Mouse (Mus musculus): ENCODE measurements at regions not wholly inside any gene's neighbourhood (a gene's known extent, or its start where the extent isn't known, plus 50 kb on each side); places are given as distances from the start of the nearest gene placed in this dataset.

DNA sequence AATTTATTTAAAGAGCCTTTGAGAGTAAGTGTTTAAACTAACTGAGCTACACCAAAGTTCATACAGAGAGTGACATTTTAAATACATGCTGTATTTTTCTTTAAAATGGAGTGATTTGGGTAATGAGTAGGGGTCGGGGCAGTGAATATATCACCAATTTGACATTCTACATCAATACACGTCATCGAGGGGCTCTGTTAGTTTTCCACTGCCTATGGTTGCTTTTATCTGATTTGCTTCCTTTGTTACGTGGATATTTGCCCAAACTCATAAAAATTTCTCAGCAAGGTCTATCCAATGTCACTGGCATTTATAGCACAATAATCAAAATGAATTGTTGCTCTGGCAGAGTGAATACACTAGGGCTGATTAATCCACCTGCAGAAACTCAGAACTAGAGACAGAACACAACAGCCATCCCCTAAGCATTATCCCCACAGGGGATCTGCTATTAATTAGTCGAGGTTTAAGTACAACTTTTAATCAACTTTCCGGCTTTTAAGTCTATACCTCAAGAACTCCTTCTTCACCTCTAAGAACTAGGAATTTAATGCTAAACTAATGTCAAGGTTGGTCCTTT lies 400.1 kb upstream of the Sptlc3 start:
- DNase-seq (ENCODE audit: extremely low spot score in 1 of 2, low spot score in 1 of 2): no peak

DNA sequence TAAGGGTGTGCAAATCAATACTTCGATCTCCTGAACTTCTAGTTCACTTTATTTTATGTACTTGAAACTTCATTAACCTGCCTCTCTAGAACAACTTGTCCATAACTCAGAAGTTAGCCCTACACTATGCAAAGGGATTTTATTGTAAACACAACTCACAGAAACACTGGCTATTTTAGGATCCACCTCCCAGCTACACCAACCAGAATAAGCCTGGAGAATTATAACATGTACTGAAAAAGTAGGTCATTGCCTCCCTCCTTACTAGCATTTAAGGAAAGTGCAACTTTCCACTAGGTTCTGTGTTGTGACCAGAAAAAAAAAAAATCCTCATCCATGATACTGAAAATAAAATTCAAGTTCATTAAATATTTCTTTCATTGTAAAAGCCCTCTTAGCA lies 382.0 kb upstream of the Sptlc3 start:
- DNase-seq (ENCODE audit: extremely low spot score in 1 of 2, low spot score in 1 of 2): no peak

DNA sequence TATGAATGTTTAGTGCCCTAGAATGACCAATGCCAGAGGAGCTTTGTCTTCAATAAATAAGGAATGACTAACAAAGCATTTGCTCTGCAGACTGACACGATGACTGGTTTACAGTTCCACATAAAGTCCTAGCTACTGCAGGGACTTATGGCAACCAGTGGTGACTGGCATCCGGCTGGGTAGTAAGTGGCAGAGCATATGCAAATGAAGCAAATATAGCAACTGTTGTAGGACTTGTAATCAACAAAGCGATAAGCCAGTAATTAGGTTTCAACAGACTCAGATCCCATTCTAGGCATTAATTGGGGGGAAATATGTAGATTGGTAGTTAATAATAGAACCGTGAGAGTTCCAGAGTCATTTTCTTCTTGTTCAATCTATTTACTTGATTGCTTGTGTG lies 379.2 kb upstream of the Sptlc3 start:
- no peak for DNase-seq (ENCODE audit: extremely low spot score in 1 of 2, low spot score in 1 of 2)

DNA sequence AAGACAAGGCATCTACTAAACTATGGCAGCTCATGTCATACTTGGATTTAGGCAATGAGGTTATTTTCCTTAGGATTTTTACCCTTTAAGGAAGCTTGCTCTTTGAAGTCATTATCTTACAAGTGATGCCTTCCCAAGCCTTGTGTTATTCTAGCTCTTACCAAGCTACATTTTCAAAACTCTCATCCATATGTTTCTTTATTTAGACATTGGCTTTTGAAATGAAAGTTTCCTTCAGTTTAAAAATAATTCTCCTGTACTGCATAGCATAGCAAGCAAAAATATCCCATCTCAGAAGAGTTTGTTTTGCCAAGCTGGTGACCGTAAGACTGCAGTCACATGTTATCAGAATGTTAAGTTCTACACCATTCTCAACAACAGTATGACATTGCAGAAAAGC lies 372.8 kb upstream of the Sptlc3 start:
- no peak for DNase-seq (ENCODE audit: extremely low spot score in 1 of 2, low spot score in 1 of 2)

DNA sequence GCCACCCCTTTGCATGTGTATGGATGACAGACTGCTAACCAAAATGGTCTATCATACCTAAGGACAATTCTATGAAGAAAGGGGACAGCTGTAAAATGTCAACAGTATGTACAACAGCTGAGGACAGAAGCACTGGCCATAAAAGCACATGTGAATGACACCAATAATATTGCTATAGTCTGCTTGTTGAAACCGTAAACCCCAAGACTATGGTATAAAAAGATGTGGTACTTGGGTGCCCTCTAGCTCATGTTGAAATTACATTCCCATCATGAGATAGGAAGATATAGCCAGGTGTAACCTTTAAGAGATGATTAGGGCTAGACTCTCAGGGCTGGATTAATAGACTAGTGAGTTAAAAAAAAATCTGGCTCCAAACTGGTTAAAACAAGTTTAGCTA lies 361.6 kb upstream of the Sptlc3 start:
- no peak for DNase-seq (ENCODE audit: extremely low spot score in 1 of 2, low spot score in 1 of 2)

DNA sequence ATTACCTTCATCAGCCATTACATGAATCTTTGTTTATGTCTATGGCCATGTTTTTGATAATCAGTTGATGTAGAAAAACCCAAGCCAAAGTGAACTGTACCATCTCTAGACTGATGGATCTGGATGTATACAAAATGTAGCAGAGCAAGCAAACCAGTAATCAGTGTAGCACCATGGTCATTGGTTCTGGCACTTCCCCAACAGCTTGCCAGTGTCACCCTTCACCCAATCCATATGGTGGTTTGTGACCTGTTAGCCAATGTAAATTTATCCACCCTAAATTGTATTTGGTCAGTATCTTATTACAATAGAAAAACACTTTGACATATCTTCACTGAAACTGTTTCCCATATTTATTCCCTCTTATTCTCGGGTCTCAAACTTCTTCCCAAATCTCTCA lies 346.7 kb upstream of the Sptlc3 start:
- DNase-seq (ENCODE audit: extremely low spot score in 1 of 2, low spot score in 1 of 2): no peak

DNA sequence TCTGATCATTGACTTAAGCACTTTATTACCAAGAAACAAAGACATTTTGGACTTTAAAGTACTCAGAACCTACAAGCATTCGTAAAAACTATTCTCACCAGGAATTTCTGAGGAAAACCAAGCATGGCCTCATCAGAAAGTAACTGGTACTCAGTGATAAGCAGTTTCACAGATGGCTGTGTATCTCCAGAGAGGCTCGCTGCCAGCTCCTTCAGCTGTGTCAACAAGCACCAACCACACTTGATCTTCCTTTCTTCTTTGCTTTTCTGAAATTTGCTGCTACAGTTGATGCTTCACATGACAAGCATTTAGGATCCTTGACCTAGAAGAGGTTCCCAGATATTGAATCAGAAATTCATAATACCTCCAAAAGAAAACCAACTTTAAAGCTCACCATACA lies 314.1 kb upstream of the Sptlc3 start:
- no peak for DNase-seq (ENCODE audit: extremely low spot score in 1 of 2, low spot score in 1 of 2)

DNA sequence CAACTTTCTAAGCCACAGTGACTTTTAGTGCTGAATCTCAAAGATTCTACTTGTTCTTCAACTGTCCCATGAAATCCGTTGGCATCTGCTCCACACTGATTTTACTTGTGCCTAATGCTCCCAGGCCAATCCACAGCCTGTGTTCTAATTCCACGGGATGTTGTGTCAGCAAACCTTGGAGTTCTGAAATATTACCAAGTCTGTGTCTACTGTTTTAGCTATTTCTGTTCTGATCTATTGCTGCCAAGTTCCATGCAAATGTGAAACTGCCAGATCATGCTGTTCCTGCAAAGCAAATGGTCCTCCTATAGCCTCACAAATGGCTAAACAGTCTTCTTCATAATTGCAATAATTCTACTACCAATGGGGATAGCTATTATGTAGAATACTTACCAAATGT lies 295.4 kb upstream of the Sptlc3 start:
- no peak for DNase-seq (ENCODE audit: extremely low spot score in 1 of 2, low spot score in 1 of 2)

DNA sequence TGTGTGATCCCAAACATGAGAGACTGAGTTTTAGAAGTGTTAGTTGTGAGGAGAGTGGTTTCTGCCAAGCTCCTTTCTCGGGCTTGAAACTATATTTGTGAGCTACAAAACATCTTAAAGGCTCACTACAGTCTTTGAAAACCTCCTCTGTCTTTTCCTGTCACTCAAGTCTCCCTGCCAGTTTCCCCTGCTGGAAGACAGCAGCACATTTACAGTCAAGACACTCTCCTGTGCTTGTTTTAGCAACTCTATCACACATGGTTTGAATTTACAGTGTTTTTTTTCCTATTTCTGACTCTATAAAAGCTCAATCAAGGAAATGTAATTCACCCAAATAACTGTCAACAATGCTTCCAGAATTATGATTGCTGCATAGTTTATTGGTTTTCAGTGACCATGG lies 286.1 kb upstream of the Sptlc3 start:
- DNase-seq (ENCODE audit: extremely low spot score in 1 of 2, low spot score in 1 of 2): no peak

DNA sequence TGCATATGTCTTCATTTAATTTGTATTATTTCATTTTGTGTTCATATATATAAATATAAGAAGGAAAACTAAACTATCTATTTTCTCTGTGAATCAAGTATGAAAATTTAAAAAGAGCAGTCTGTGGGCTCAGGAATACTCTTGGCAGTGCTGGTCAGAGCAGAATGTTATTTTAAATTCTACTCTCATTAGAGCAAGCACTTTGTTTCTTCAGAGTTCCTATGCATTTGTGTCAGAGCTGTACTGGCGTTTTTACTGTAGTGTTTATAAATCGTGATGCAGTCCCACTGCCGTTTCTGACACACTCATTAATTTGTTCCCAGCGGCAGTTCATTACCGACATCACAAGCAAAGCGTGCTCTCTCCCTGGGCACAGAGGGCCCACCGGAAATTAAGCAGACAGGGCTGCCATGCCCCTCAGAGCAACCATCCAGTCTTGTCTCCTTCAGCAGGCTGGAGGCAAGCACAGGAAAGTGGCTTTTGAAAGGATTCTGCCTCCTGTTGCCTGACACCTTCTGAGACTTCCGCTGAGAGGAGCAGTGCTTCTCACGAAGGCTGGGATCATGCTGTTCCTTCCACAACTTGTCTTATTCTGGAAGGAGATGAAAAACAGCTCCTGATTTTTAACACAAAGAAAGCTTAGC lies 272.8 kb upstream of the Sptlc3 start:
- peak; percentile 10 to 15 for DNase-seq (ENCODE audit: extremely low spot score in 1 of 2, low spot score in 1 of 2)

DNA sequence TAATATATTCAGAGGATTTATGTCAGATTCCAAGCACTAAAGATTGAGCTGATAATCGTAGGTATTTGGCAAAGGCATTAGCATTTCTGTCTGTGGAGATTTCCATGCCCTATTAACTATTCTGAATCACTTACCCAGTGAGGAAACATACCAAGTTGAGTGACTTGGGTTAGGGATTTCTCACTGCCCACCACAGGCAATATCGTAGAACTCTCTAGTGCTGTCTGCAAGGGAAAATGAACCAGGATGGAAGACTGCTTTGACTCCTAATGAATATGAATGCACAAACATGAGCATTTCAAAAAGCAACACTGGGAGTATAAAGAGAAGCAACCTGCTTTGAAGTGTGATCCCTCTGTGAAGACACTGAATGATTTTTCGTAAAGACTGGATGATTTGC lies 263.3 kb upstream of the Sptlc3 start:
- no peak for DNase-seq (ENCODE audit: extremely low spot score in 1 of 2, low spot score in 1 of 2)

DNA sequence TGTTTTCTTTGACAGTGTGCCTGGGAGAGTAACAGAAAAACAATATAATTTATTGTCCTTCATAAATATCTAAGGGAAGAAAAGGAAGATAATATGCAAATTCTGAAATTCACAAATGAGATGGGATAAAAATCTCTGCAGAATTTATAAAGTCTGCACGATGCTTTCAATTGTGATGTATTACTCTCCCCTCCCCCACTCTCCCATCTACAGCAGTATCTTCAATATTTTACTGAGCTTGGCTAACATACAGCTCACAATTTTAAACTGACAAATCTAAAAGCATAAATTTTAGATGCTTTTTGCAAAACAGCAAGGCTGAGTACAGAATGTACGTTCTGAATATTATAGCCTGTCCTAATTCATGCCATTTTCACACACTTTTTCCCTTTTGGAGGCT lies 243.6 kb upstream of the Sptlc3 start:
- DNase-seq (ENCODE audit: extremely low spot score in 1 of 2, low spot score in 1 of 2): no peak

DNA sequence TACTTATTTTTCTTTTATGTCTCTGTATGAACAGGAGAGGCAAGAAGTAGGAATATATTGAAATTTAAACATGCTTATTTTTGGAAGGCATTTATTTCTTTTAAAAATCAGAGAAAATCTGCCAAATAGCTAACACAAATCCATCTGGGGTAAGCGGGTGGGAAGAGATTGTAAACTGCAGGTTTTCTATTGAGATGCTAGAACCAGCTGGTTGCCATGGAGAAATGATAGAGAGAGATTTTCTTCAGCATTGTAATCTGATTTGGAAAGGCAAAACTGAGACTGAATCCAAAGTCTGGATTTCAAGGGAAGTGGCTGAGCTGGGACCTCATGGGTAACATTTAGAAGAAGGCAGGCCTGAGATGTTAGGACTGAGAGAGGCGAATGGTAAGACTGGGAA lies 226.6 kb upstream of the Sptlc3 start:
- DNase-seq (ENCODE audit: extremely low spot score in 1 of 2, low spot score in 1 of 2): no peak

DNA sequence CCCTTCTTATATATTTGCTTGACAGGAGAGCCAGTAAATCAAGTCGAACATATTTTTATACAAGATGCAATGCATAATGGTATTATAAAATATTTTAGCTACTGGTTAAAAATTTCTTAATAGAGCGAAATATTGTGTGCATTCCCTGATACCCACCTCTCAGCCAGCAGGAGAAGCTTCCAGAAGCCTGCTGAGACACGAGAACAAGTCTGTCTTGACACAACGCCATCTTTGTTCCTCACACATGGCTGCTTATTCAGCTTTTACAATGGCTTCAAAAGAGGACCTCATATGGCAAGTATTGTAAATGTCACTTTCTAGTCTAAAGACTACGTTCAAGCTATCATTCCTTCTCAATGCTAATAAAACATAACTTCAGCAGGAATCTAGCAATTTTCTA lies 217.1 kb upstream of the Sptlc3 start:
- no peak for DNase-seq (ENCODE audit: extremely low spot score in 1 of 2, low spot score in 1 of 2)

DNA sequence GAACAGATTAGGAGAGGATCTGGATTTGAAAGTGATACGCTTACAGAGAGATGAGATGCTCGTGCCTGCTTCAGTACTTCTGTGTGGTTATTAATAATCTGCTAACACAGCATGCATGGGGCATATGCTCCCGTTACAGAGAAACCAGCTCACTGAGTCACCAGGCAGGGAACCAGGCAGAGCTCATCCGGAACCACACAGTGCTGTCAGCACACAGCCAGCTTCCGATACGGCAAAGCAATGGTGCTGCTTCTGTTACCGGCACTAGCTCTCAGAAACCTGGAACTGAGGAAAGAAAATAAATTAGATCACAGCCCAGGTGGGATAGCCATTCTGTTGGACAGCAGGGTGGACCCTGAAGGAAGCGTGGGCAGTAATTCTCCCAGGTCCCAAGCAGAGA lies 216.1 kb upstream of the Sptlc3 start:
- DNase-seq (ENCODE audit: extremely low spot score in 1 of 2, low spot score in 1 of 2): peak in 1 of 2 experiments; percentile 22

DNA sequence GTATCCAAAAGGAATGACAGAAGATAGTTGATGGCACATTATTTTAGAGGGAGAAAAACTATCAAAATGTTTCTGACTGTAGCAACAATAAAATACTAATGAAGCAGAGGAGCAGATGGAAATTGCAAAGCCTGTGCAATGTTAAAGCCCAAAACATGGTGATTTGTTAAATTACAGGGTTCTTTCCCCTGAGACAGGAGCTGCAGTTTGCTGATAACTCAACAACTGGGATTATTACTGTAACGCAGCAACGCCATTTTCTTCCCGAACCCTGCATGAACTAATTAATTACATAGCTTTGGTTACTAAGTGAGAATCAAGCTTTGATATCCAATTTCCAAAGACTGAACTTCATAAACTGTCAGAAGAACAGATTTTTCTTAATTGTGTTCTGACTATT lies 212.7 kb upstream of the Sptlc3 start:
- no peak for DNase-seq (ENCODE audit: extremely low spot score in 1 of 2, low spot score in 1 of 2)

DNA sequence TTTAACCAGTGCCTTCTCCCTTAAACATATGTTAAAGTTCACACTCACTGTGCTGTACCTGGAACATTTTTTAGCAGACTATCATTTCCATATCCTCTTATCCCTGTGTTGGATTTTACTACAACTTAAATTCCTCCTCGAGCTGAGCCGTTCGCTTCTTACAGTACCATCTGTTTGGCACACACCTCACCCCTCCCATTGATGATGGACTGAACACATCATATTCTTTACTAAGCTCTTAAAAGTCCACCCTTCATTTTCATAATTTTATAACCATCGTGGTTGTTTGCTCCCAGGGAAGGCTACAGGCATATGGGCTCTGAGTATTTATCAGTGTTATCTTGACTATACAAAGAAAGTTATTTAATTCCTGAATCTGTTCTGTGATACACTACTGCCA lies 209.4 kb upstream of the Sptlc3 start:
- DNase-seq (ENCODE audit: extremely low spot score in 1 of 2, low spot score in 1 of 2): no peak

DNA sequence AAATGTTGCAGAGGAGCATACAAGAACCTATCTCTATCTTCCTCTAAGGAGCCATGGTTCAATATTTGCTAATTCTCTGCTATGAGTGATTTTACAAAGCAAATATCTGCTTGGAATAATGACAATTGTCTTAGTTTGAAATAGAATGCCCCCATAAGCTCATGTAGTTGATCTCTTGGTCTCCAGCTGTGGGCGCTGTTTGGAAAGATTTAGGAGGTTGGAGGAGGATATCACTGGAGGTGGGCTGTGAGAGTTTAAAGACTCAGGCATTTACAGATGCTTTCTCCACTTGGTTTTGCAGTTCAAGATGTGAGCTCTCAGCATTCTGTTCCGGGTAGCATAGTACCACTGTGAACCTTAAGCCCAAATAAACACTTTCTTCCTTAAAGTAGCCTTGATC lies 207.3 kb upstream of the Sptlc3 start:
- DNase-seq (ENCODE audit: extremely low spot score in 1 of 2, low spot score in 1 of 2): no peak

DNA sequence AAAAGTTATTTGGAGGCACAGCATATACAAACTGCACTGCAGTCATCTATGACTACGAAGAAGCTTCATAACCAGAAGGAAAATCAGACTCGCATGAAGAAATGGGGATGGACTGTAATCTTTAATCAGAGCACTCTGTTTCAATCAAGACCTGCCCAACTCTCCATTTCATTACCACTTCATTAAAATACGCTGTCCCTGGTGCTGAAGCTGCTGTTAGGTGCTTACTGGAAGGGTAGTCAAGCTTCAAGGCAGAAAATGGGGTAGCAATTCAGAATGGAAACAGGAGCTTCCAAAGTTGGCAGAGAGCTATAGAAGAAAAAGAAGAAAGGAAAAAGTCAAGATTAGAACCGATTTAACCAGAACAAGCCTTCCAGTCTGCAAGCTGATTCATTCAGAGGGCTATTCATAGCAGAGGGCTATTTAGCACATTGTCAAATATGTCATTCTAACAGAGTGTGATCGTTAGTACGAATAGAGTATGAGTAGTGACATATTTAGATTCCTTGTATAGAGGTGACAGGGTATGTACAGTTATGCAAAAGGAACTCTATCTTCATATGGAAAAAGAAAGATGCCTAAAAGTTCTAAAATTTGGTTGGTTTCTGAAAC lies 195.1 kb upstream of the Sptlc3 start:
- no peak for DNase-seq (ENCODE audit: extremely low spot score in 1 of 2, low spot score in 1 of 2)

DNA sequence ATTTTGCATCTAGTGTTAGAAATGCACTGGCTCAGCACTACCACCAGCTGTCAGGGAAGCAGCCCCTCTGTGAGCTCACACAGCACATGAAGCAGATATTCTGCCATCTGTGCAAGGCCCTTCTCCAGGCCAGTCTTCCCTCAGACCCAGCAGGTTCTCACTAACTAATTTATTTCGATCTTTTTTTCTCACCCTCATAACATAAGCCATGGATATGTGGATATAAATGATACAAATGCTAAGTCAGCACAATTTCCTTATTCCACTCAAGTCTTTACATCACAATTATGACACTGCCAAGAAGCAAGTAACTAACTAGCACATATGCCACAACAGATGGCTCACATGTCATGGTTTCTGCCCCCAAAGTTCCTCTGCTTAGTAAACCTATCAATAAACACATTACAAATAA lies 182.3 kb upstream of the Sptlc3 start:
- DNase-seq (ENCODE audit: extremely low spot score in 1 of 2, low spot score in 1 of 2): peak in 1 of 2 experiments; percentile 28

DNA sequence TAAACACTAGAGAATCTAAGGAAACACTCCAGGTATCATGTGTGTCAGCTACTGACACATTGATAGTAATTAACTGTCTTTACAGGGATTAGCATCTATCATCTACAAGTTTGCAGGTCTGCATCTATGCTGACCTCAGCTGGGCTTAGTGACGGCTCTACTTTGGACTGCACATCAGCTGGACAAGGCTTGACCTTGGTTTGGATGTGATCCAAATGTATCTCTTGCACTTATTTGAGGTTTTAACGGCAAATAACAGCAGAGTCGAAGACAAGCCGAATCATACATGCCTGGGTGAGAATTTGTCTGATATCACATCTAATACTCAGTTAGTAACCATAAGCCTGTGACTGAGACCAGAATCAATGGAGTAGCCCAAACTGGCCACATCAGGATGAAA lies 181.7 kb upstream of the Sptlc3 start:
- no peak for DNase-seq (ENCODE audit: extremely low spot score in 1 of 2, low spot score in 1 of 2)

DNA sequence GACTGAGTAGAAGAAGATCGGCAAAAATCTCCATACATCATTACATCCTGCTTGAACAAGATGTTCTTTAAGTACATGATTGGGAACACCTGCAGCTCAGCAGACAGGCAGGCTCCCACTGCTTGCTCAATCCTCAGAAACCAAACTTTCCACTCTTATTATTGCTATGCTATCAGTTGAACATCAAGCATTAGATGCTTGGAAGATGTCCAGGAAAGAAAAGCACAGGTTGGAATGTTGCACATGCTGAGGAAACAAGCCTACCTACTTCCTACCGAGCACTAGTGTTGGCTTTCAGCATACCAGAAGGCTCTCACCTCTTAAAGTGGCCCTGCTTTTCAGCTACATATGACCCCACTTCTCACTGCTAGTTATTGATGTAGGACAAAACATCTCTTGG lies 171.2 kb upstream of the Sptlc3 start:
- no peak for DNase-seq (ENCODE audit: extremely low spot score in 1 of 2, low spot score in 1 of 2)

Measured in layer of hippocampus, postnatal 25 days (tissue).